Mouse (Mus musculus) liver, embryonic 11.5 days (tissue): ENCODE measurements around the gene Mical2. TPM values are rescaled to one million over a fixed set of nuclear protein-coding genes. Genes with fewer than 3 reads are reported as not detected.

ENCODE experiments used
- ATAC-seq: fragments of 200-750 bp; cut with Nextera tagmentation; replicated peaks from 2 replicates; pipeline ENCODE4 v1.8.0; 2017; ENCODE audit warnings: moderate number of reproducible peaks, mild to moderate bottlenecking, moderate TSS enrichment, moderate library complexity; ENCODE audit not compliant: low FRiP score
- DNase-seq: peaks from one replicate; pipeline ENCODE4 v3.0.0-alpha.2; 2017; ENCODE audit warnings: low spot score
- H3K27ac ChIP-seq: fragments of 300-500 bp; sonication (generic); 2 replicates; pipeline ENCODE4 v1.5.1; 2014; ENCODE audit warnings: mild to moderate bottlenecking, low read depth, low read length, control low read depth
- H3K27me3 ChIP-seq: fragments of 300-500 bp; sonication (generic); replicated peaks from 2 replicates; pipeline ENCODE4 v1.6.1; 2014; ENCODE audit warnings: low read length, mixed read lengths; ENCODE audit not compliant: control insufficient read depth, insufficient read depth
- H3K36me3 ChIP-seq: fragments of 300-500 bp; sonication (generic); 2 replicates; pipeline ENCODE4 v1.6.1; 2014; ENCODE audit warnings: mild to moderate bottlenecking, low read length, moderate library complexity, mixed read lengths; ENCODE audit not compliant: control insufficient read depth, insufficient read depth
- H3K4me1 ChIP-seq: fragments of 300-500 bp; sonication (generic); replicated peaks from 2 replicates; pipeline ENCODE4 v1.6.1; 2014; ENCODE audit warnings: low read length, mixed read lengths; ENCODE audit not compliant: control insufficient read depth, insufficient read depth
- H3K4me2 ChIP-seq: fragments of 300-500 bp; sonication (generic); 2 replicates; pipeline ENCODE4 v1.6.1; 2014; ENCODE audit warnings: mild to moderate bottlenecking, control low read depth, moderate library complexity
- H3K4me3 ChIP-seq: fragments of 300-500 bp; sonication (generic); 2 replicates; pipeline ENCODE4 v1.5.1; 2014; ENCODE audit warnings: low read depth, low read length, control low read depth
- H3K9ac ChIP-seq: fragments of 300-500 bp; sonication (generic); 2 replicates; pipeline ENCODE4 v1.6.1; 2014; ENCODE audit warnings: low read depth, low read length, control low read depth
- H3K9me3 ChIP-seq: fragments of 300-500 bp; sonication (generic); 2 replicates; pipeline ENCODE4 v1.6.1; 2016; ENCODE audit warnings: low read length, inconsistent platforms, mixed read lengths; ENCODE audit not compliant: control insufficient read depth
- WGBS: fragments of 180-500 bp; shearing (Covaris S2); extraction: QIAGEN DNeasy Blood & Tissue Kit; methylation state at CpG from one replicate; pipeline ENCODE4 v1.1.7; 2014; 5-methylcytosine and 5-hydroxymethylcytosine counted together
- polyA plus RNA-seq: library from polyadenylated mRNA; unstranded; fragments of >200 nt; fragmentation: Nextera tagmentation; extraction: Ambion mirVana; gene quantifications from 2 replicates; pipeline ENCODE4 v1.2.1, GENCODE M21; 2014

The Mical2 gene
- polyA plus RNA-seq, 1 experiment from 2014 or later: 9.3 TPM

GRCm38 (mm10) chr7:112416730-112417513 lies 191.3 kb downstream of the Mical2 start:
- Histone ChIP-seq H3K27ac (no peak overlapping the region), H3K36me3 (no peaks in the 10 kb centered on the region), H3K4me1 (no peaks in the 10 kb centered on the region), H3K9me3 (no peaks in the 10 kb centered on the region), H3K9ac (no peak overlapping the region), H3K4me2 (no peak overlapping the region), H3K4me3 (no peak overlapping the region), H3K27me3 (peaks cover 12% of the 10 kb centered on the region)
- DNase-seq: no peak
- WGBS: 35% methylated on average over 7 of the region's 7 CpGs
- no peak for ATAC-seq

DNA sequence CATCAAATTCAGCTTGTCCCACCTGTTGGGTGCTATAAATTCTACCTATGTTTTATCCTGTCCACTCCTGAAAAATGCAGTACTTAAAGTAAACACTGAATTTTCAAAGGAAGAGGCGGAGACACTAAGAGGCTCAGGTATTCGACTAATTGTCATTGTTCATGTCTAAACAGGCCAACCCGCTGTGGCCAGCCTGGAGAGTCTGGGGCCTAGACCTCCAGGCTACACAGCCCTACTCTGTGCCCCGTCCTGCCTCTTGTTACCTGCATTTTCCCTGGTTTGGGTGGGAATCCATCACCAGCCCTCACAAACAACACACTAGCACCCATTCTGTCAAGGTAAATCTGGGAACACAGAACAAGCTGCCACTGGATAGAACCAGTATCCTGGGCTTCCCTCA lies 191.9 kb downstream of the Mical2 start:
- ATAC-seq: no peak
- WGBS: 74% methylated on average over 4 of the region's 4 CpGs

DNA sequence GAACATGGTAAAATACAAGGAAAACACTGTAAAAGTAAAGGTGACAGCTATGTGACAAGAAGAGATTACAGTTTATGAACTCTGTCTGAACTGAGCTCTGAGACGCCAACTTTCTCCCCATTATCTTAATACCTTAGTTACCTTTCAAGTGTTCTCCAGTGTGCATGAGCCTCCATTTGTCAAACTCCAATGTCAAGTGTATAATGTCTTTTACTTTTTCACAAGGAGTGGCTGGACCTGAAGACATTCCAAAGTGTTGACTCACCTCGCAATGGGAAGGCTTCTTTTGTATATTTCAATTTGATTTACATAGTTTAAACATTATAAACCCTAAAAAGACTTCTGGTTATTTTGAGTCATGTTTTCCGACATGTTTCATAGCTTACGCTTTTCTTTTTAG lies 197.8 kb downstream of the Mical2 start:
- Histone ChIP-seq H3K4me2 (no peak overlapping the region), H3K4me3 (no peak overlapping the region), H3K4me1 (no peaks in the 10 kb centered on the region), H3K36me3 (no peaks in the 10 kb centered on the region), H3K9me3 (no peaks in the 10 kb centered on the region), H3K27ac (no peak overlapping the region), H3K27me3 (peaks cover 25% of the 10 kb centered on the region), H3K9ac (no peak overlapping the region)
- no peak for DNase-seq
- WGBS: 78% methylated on average over 4 of the region's 4 CpGs
- no peak for ATAC-seq

More for the DNA sequence above, 191.9 kb downstream of the Mical2 start:
- Histone ChIP-seq H3K27me3 (peaks cover 12% of the 10 kb centered on the region), H3K4me3 (no peak overlapping the region), H3K9me3 (no peaks in the 10 kb centered on the region), H3K27ac (no peak overlapping the region), H3K9ac (no peak overlapping the region), H3K4me2 (no peak overlapping the region), H3K36me3 (no peaks in the 10 kb centered on the region), H3K4me1 (no peaks in the 10 kb centered on the region)
- DNase-seq: no peak

DNA sequence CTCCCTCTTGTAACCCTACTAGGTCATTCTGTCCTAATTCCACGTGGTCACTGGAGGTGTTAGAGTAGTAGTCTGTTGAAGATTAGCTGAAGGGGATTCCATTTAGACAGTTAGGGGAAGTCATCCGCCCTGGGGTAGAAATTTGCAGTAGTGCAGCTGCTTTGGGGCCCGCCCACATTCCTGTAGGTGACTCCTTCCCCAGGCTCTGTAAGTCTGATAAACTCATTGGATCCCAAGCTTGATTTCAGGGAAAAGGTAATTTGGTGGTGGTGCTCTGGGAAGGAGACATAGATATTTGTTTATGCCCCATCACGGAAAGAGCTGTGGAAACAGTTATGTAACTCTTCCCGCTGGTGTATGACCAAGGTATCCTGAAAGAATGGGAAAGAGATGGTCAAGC lies 201.2 kb downstream of the Mical2 start:
- no peak overlapping the region; the same call in 1 of the 2 replicates for H3K4me2 ChIP-seq
- H3K4me3 ChIP-seq: no peak overlapping the region
- no peak for DNase-seq

DNA sequence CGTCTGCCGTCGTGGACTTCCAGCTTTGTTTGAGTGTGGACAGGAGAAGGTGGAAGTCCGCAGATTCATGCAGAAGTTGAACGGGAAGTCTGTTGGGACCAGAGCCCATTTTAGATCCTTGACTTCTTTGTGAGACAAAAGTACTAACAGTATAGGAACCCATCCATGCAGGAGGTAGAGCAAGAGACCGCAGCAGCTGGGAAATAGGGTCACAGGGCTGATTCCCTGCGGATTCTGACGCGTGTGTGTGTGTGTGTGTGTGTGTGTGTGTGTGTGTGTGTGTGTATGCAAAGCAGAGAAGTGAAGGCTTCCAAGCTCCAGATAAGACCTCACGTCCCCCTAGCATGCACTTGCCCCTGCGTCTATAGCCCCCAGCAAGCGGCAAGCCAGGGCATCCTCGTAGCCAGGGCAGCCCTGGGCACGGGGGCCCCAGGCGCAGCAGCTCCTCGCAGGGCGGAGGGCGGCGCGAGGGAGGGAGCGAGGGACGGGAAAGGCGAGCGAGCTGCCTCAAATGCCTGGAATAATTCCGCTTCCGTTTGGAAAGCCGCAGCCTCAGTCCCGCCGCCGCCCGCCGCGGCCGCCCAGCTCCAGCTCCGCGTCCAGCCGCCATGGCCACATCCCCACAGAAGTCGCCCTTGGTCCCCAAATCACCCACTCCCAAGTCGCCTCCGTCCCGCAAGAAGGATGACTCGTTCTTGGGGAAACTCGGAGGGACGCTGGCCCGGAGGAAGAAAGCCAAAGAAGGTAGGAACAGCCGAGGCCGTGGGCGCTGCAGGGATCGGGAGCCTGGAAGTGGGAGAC lies 201.9 kb downstream of the Mical2 start, which contains the start of gene Parva:
Gene Parva, plus strand, starts transcription at position 149 of the 801 bp plus-strand sequence.
- DNase-seq (peak; percentile 59), ATAC-seq (no peak)
- Histone ChIP-seq H3K9ac (peak within 1 kb of the TSS; percentile 68), H3K27ac (peak within 1 kb of the TSS; percentile 77), H3K27me3 (peaks cover 25% of the 10 kb centered on the region), H3K4me2 (peak within 1 kb of the TSS; percentile 62), H3K4me1 (no peaks in the 10 kb centered on the region), H3K36me3 (no peaks in the 10 kb centered on the region), H3K9me3 (no peaks in the 10 kb centered on the region), H3K4me3 (peak within 1 kb of the TSS; percentile 60)
- 2% methylated on average over 47 of the region's 49 CpGs for WGBS

More for the DNA sequence above, 201.2 kb downstream of the Mical2 start:
- H3K27ac ChIP-seq: no peak overlapping the region
- H3K4me1 ChIP-seq: no peaks in the 10 kb centered on the region
- H3K27me3 ChIP-seq: peaks cover 25% of the 10 kb centered on the region
- no peaks in the 10 kb centered on the region for H3K36me3 ChIP-seq
- no peak overlapping the region for H3K9ac ChIP-seq
- no peaks in the 10 kb centered on the region for H3K9me3 ChIP-seq
- ATAC-seq: no peak
- 38% methylated on average over 5 of the region's 5 CpGs for WGBS

DNA sequence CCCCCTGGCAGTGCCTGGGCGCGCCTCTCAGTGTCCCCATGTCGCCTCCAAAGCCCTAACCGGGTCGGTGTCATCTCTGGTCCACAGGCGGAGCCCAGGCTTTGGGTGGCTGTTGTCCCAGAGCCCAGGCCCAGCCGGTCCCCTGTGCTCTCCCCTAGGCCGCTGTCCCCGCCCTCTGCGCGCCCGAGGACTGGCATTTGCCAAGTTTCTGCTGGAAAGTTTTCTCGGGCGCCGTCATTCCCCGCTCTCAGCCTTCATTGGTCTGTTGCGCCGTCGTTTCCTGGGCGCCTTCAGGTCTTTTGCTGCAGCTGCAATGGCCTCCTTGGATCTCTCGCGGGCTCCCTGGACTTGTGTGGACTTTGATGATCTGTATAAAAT lies 202.5 kb downstream of the Mical2 start:
- peak overlapping the region; percentile 62 for H3K4me2 ChIP-seq
- peak overlapping the region; percentile 60 for H3K4me3 ChIP-seq
- H3K36me3 ChIP-seq: no peaks in the 10 kb centered on the region
- no peaks in the 10 kb centered on the region for H3K4me1 ChIP-seq
- DNase-seq (peak; percentile 62), ATAC-seq (0 out of 2 replicates have a peak, but pooled peaks have one; percentile 49)
- H3K9ac ChIP-seq: peak overlapping the region; percentile 68
- WGBS: 4% methylated on average over 22 of the region's 22 CpGs
- H3K27me3 ChIP-seq: peaks cover 25% of the 10 kb centered on the region
- peak overlapping the region; percentile 77 for H3K27ac ChIP-seq
- no peaks in the 10 kb centered on the region for H3K9me3 ChIP-seq

DNA sequence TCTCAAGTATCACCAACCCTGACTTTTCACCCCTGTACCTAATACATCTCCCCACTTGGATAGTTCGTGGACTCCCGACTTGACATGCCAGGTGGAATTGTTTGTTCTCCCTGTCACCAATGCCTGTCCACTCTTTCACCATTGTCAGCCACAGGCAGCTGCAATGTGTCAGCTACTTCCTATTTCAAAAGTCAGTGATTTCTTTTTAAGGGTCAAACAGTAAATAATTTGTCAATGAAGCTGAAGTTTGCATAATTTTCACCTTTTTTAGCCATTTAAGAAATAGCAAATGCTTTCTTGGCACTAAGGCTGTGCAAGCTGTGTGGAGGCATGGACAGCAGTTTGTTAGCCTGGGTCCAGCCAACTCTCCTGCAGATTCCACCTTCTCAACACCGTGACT lies 214.2 kb downstream of the Mical2 start:
- Histone ChIP-seq H3K36me3 (no peaks in the 10 kb centered on the region), H3K4me3 (no peak overlapping the region), H3K9me3 (no peaks in the 10 kb centered on the region), H3K27me3 (no peaks in the 10 kb centered on the region), H3K27ac (no peak overlapping the region), H3K9ac (no peak overlapping the region), H3K4me1 (peaks cover 5% of the 10 kb centered on the region), H3K4me2 (no peak overlapping the region)
- ATAC-seq: no peak
- DNase-seq: no peak
- 66% methylated on average over 3 of the region's 3 CpGs for WGBS

DNA sequence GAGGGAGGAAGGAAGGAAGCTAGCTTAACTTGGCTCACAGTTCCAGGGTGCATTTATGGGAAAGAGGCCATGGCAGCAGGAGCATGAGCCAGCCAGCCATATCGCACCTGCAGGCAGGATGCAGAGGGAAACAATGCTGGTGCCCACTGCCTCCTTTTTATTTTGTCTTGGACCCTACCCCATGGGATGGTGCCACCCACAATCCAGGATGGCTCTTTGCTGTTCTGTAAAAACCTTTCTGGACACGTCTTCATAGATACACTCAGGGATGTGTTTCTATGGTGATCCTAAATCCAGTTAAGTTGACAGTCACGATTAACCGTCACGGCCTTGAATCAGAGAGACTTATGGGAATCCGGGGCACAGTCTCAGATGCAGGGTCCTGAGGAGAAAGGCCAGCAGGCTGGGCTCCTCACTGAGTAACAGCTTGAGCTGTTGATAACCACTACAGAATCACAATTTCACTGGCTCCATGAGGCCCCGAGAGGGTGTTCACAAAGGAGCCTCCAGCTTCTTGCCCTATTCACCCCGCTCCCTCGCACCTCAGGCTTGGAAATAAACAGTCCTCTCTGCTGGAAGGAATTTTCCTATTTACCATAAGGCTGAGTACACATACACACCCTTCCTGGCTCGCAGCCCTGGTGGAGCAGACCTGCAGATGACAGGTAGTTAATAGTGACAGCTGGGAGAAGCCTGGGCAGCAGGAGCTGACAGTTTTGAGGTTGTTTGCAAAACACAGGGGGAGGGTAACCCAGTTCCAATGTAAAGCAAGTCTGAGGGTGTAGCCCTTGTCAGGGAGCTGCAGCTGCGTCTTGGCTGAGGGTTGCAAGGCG lies 218.7 kb downstream of the Mical2 start:
- Histone ChIP-seq H3K27ac (no peak overlapping the region), H3K4me2 (no peak overlapping the region), H3K4me1 (peaks cover 8% of the 10 kb centered on the region), H3K9ac (no peak overlapping the region), H3K9me3 (no peaks in the 10 kb centered on the region), H3K4me3 (no peak overlapping the region), H3K36me3 (no peaks in the 10 kb centered on the region; the same call in 1 of the 2 replicates), H3K27me3 (no peaks in the 10 kb centered on the region)
- ATAC-seq (no peak), DNase-seq (no peak)
- 46% methylated on average over 12 of the region's 12 CpGs for WGBS
